Mouse (Mus musculus) spleen, adult 2 months (tissue): ENCODE measurements around the gene Mxra8. TPM values are rescaled to one million over a fixed set of nuclear protein-coding genes. Genes with fewer than 3 reads are reported as not detected.
A peak's percentile ranks its signal among the peaks of the same experiment; 100 is the strongest.

Experiments
- DNase-seq, 2 experiments: peaks; one replicate each; pipeline versions ENCODE4 v3.0.0 to v3.0.0-alpha.2; 2012 to 2021; ENCODE audit warnings: low spot score in 2 of 2, low read depth in 1 of 2
- H3K27ac ChIP-seq: fragments of 200-500 bp; 2 replicates; pipeline ENCODE4 v1.5.1; 2012; ENCODE audit warnings: low read length, inconsistent platforms; ENCODE audit not compliant: insufficient read depth
- H3K27me3 ChIP-seq: fragments of 200-500 bp; 2 replicates; pipeline ENCODE4 v1.6.1; 2012; ENCODE audit warnings: mild to moderate bottlenecking, moderate library complexity, low read length, inconsistent platforms; ENCODE audit not compliant: control insufficient read depth, insufficient read depth
- H3K36me3 ChIP-seq: fragments of 200-500 bp; 2 replicates; pipeline ENCODE4 v1.6.1; 2012; ENCODE audit warnings: mild to moderate bottlenecking, low read length, inconsistent platforms; ENCODE audit not compliant: control insufficient read depth, insufficient read depth
- H3K4me1 ChIP-seq: fragments of 200-500 bp; 2 replicates; pipeline ENCODE4 v1.6.1; 2011; ENCODE audit warnings: inconsistent platforms; ENCODE audit not compliant: control insufficient read depth, insufficient read depth, insufficient read length
- H3K4me3 ChIP-seq: fragments of 200-500 bp; 2 replicates; pipeline ENCODE4 v1.5.1; 2011; ENCODE audit warnings: mild to moderate bottlenecking, inconsistent platforms; ENCODE audit not compliant: insufficient read depth, insufficient read length; ENCODE audit errors: extremely low read depth
- CTCF ChIP-seq: fragments of 200-500 bp; IDR thresholded peaks from 2 replicates; pipeline ENCODE4 v1.5.1; 2011; ENCODE audit warnings: mild to moderate bottlenecking, inconsistent platforms; ENCODE audit not compliant: insufficient read depth, insufficient read length, insufficient replicate concordance; ENCODE audit errors: extremely low read depth
- POLR2A ChIP-seq: fragments of 200-500 bp; IDR thresholded peaks from 2 replicates; pipeline ENCODE4 v1.6.1; 2011; ENCODE audit warnings: low read depth, low read length, inconsistent platforms
- WGBS: fragments of 180-500 bp; shearing (Covaris S2); methylation state at CpG from one replicate; pipeline ENCODE4 v1.1.7; 2018; 5-methylcytosine and 5-hydroxymethylcytosine counted together
- polyA plus RNA-seq: library from polyadenylated mRNA; depleted of rRNA; stranded (reverse); fragments of >200 nt; gene quantifications from 2 replicates; pipeline ENCODE4 v1.2.3, GENCODE M21; 2012

Gene Mxra8
- polyA plus RNA-seq, 1 experiment: 73.6 TPM

GRCm38 (mm10) chr4:155843231-155843630 is 3.8 kb downstream of the Mxra8 start:
- 92% methylated on average over 5 of the region's 5 CpGs for WGBS

DNA sequence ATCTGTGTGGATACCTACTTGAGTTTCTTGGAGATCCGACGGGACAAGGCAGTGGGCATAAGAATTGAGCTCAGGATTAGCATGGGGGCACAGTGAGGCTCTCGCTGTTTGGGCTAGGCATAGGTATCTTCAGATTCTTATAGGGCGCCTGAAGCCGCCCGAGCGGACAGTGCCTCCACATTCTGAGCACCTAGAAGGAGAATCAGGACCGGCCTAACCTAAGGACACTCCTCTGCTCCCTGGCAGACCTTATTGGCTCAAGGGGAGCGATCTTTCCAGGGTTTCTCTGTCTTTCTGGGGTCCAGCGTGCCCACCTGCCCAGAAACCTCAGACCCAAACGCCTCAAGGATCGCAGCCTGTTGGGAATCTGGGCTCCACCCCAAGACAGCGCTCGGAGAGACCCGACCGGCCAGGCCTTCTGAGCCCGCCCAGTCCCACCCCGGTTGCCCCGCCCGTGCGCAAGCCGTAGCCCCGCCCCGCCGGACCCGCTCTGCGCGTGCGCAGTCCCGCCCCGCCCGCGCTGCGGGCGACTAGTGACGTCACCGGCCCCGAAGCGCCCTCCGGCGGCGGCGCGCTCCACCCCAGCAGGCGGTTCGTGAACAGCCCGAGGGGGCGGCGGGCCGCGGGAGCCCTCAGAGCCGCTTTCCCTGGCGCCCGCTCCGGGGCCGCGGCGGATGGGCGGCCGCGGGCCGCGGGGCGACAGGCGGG is 7.5 kb downstream of the Mxra8 start, which contains the start of gene Dvl1:
Gene Dvl1, plus strand, starts transcription at position 532 of the 708 bp plus-strand sequence.
- Histone ChIP-seq H3K36me3 (no peaks in the 10 kb centered on the region), H3K27ac (peak within 1 kb of the TSS; percentile 61), H3K27me3 (no peaks in the 10 kb centered on the region), H3K4me1 (peaks cover 16% of the 10 kb centered on the region; the same call in 1 of the 2 replicates), H3K4me3 (peak within 1 kb of the TSS; percentile 75)
- 3% methylated on average over 64 of the region's 65 CpGs for WGBS
- TF ChIP-seq CTCF (peak; percentile 40; the same call in 1 of the 2 replicates), POLR2A (peak; percentile 49; the same call in 1 of the 2 replicates)
- peak; percentile 71 to 92 for DNase-seq

More at GRCm38 (mm10) chr4:155843231-155843630, 3.8 kb downstream of the Mxra8 start:
- Histone ChIP-seq H3K27ac (no peak overlapping the region), H3K4me1 (peaks cover 21% of the 10 kb centered on the region; the same call in 1 of the 2 replicates), H3K36me3 (no peaks in the 10 kb centered on the region), H3K4me3 (no peak overlapping the region), H3K27me3 (no peaks in the 10 kb centered on the region)
- TF ChIP-seq POLR2A (no peak), CTCF (no peak)
- no peak for DNase-seq

- TF ChIP-seq POLR2A: no peak
- no peak for TF ChIP-seq CTCF
- H3K4me3 ChIP-seq: peak overlapping the region; percentile 75
- H3K27me3 ChIP-seq: no peaks in the 10 kb centered on the region
- peaks cover 16% of the 10 kb centered on the region; the same call in 1 of the 2 replicates for H3K4me1 ChIP-seq
- H3K27ac ChIP-seq: no peak overlapping the region; the same call in 1 of the 2 replicates
- WGBS: 3% methylated on average over 65 of the region's 69 CpGs
- no peaks in the 10 kb centered on the region for H3K36me3 ChIP-seq
- peak in 1 of 2 experiments; percentile 37 for DNase-seq
These were observed 8.3 kb downstream of the Mxra8 start for GRCm38 (mm10) chr4:155847591-155848352.

DNA sequence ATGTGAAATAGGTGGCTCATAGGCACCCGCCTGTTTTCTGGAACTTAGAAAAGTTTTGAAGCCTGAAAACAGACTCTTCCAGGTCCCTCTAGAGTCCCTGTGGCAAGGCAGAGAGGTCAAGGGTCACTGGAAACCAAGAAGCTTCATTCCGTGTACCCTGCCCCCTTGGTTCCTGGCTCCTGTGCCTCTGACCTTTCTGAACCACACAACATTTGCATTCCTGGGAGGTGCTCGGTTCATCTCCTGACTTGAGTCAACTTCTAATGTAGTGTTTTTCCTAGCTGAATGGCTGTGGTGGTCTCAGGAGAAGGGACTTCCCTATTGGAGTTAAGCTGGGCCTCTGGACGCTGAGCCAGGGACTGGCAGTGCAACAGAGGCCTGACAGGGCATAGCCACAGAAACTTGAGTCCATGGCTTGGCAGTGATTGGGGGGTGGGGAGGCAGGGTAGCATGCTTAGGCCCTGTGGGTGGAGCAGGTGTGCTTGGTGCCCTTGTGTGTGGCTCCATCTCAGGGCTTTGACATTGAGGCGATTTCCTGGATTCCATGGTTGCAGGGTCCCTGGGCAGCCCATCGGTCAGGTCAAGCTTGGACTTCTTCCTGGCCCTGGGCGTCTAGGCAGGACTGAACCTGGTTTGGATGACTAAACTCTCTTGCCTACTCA is 9.1 kb downstream of the Mxra8 start:
- no peak for DNase-seq
- Histone ChIP-seq H3K4me3 (peak overlapping the region; percentile 75; the same call in 1 of the 2 replicates), H3K4me1 (peaks cover 16% of the 10 kb centered on the region; the same call in 1 of the 2 replicates), H3K27ac (no peak overlapping the region), H3K36me3 (no peaks in the 10 kb centered on the region), H3K27me3 (no peaks in the 10 kb centered on the region)
- 79% methylated on average over 7 of the region's 7 CpGs for WGBS
- TF ChIP-seq POLR2A: no peak
- TF ChIP-seq CTCF: no peak

DNA sequence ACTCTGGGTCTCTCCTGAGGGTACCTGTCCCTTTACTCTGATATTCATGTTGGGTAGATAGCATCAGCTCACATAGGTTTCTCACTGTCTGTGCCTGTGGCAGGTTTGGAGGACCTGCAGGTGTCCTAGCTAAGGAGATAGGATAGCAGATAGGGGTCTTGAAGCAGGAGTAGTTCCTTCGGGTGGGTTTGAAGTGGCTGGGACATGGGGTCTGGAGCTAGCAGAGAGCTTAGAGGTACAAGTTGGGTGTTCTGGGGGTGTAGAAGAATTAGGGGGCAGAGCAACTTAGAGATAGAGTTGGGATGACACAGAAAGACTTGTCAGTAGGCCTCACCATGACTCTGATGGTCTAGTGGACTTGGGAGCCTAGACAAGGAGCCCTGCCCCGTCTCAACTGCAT is 9.9 kb downstream of the Mxra8 start:
- Histone ChIP-seq H3K27me3 (no peaks in the 10 kb centered on the region), H3K4me3 (no peak overlapping the region), H3K27ac (no peak overlapping the region), H3K4me1 (peaks cover 16% of the 10 kb centered on the region; the same call in 1 of the 2 replicates), H3K36me3 (no peaks in the 10 kb centered on the region; the same call in 1 of the 2 replicates)
- 75% methylated on average over 2 of the region's 2 CpGs for WGBS
- DNase-seq: no peak
- TF ChIP-seq POLR2A (no peak), CTCF (no peak)

- 89% methylated on average over 3 of the region's 3 CpGs for WGBS
- Histone ChIP-seq H3K27me3 (no peaks in the 10 kb centered on the region), H3K4me1 (peaks cover 16% of the 10 kb centered on the region; the same call in 1 of the 2 replicates), H3K27ac (no peak overlapping the region), H3K36me3 (peaks cover 3% of the 10 kb centered on the region), H3K4me3 (no peak overlapping the region)
- DNase-seq: no peak
- TF ChIP-seq POLR2A (no peak), CTCF (no peak)
These were observed 10.4 kb downstream of the Mxra8 start for GRCm38 (mm10) chr4:155849792-155850451.
